Mouse (Mus musculus) liver, postnatal 0 days (tissue): Measurements from ENCODE around the gene Egr4.

Experiments
- CTCF ChIP-seq: sonication (generic); IDR thresholded peaks from 2 replicates; pipeline ENCODE4 v1.5.1; 2016; ENCODE audit warnings: antibody characterized with exemption, low read depth
- EP300 ChIP-seq: IDR thresholded peaks from 2 replicates; pipeline ENCODE4 v1.6.1; 2016; ENCODE audit warnings: antibody characterized with exemption, low read depth, mild to moderate bottlenecking

DNA sequence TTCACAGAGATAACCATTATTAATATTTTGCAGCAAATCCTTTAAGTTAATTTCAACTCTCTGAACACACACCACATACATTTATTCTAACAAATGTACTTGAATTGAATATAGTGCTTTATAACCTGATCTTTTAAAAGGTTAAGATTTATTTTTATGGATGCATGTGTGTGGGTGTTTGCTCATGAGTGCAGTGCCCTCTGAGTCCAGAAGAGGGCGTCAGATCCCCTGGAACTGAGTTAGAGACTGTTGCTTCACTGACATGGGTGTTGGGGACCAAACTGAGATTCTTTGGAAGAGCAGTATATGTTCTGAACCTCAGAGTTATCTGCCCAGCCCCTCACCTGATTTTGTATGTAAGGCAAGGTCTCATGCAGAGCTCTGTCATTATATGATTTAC lies 49.0 kb upstream of the Egr4 start:
- 0 out of 2 replicates have a peak, but pooled peaks have one; percentile 20 for TF ChIP-seq CTCF
- TF ChIP-seq EP300, result no peak
